Mouse (Mus musculus): Measurements from ENCODE around the gene Spin1. TPM values are rescaled to one million over a fixed set of nuclear protein-coding genes. Genes with fewer than 3 reads are reported as not detected.

The Spin1 gene
- total RNA-seq, 2 experiments from 2014 or later, result 37.5 to 41.0 TPM

- DNase-seq, result no peak
- intact Hi-C loops (cut with DNase I), result no loop called here
These were observed 78.7 kb downstream of the Spin1 start for GRCm38 (mm10) chr13:51179362-51179761.

- intact Hi-C loops (cut with DNase I), result no loop called here
- DNase-seq, result no peak
These were observed 81.6 kb downstream of the Spin1 start for GRCm38 (mm10) chr13:51182236-51182635.

- no peak for DNase-seq
- intact Hi-C loops (cut with DNase I), result no loop called here
These were observed 84.2 kb downstream of the Spin1 start for GRCm38 (mm10) chr13:51184896-51185295.

- intact Hi-C loops (cut with DNase I), result loop anchor here (5.0 kb wide), 1 partner anchor 427 kb away; no protein-coding TSS in a partner anchor
- no peak for DNase-seq
These were observed 89.7 kb downstream of the Spin1 start for GRCm38 (mm10) chr13:51190336-51190735.

GRCm38 (mm10) chr13:51191416-51192140 lies 90.9 kb downstream of the Spin1 start:
- intact Hi-C loops (cut with DNase I), result loop anchor here (2.0 to 5.0 kb wide), 2 partner anchors 227 to 426 kb away; no protein-coding TSS in a partner anchor
- peak; percentile 28 to 55 for DNase-seq

- intact Hi-C loops (cut with DNase I), result loop anchor here (2.0 to 5.0 kb wide), 2 partner anchors 225 to 423 kb away; no protein-coding TSS in a partner anchor
- DNase-seq, result no peak
These were observed 93.2 kb downstream of the Spin1 start for GRCm38 (mm10) chr13:51193893-51194292.

- no peak for DNase-seq
These were observed 97.0 kb downstream of the Spin1 start for GRCm38 (mm10) chr13:51197699-51198098.

GRCm38 (mm10) chr13:51198186-51198585 lies 97.5 kb downstream of the Spin1 start:
- intact Hi-C loops (cut with DNase I), result loop anchor here (5.0 kb wide), 1 partner anchor 236 kb away; no protein-coding TSS in a partner anchor
- DNase-seq, result peak; percentile 9 to 17

More at GRCm38 (mm10) chr13:51197699-51198098, 97.0 kb downstream of the Spin1 start:
- intact Hi-C loops (cut with DNase I), result loop anchor here (5.0 kb wide), 1 partner anchor 235 kb away; no protein-coding TSS in a partner anchor

Other genes with a start within 250 kb of the Spin1 start
- 1 to 10 TPM; 1.1 to 1.4 TPM for gene Nxnl2, start 70.1 kb downstream of the Spin1 start, total RNA-seq (2021)

Measured in heart, postnatal 14 days (tissue).